Comparison of ENCODE assay signal across 19 mouse cellular contexts in the genomic region with DNA sequence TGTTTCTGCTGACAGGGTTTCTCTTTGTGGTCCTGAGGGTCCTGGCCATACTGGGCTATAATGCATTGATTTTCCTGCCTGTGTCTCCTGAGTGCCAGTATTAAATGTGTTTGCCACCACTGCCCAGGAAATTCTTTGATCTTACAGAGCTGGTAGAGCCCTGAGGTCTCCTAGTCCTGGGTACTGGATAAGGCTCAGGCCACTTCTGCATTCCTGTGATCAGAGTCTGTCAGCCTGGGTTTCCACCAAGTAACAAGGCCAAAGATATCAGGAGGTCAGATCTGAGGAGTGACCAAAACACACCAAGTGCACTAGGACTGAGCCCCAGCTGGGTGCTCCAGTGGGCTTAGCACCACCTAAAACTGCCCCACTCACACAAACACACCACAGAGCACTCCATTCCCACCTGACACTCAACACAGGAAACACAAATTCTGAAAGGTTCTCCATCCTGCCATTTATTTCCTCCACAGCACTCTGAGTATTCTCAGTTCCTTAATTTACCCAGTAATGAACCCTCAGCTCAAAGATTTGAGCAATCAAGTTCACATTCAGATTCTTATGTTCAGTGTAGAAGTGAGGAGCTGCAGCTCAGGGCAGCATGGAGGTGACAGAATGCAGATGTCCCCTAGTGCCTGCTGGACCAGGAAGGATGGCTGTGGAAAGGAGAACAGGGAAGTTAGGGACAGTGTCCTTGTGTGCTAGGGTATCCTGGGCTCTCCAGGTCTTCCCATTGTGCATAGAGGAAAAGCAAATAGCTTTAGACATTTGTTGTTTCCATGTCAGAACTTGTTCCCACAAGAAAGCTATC. TPM values are rescaled to one million over a fixed set of nuclear protein-coding genes. Genes with fewer than 3 reads are reported as not detected.
"Had no signal": no experiment of that assay in that cellular context is flagged by ENCODE, and none has a peak within 500 bp of the region (broad histone marks: within the 10 kb centered on the region; RNA-seq: fewer than 3 reads in every experiment).

No protein-coding gene starts in this region.

RNA-seq across cellular contexts. Expression of a gene that starts 6.4 kb away (rescaled TPM):
- total RNA-seq: midbrain, postnatal 0 days had no signal
- polyA plus RNA-seq: liver, embryonic 11.5 days; liver, embryonic 13.5 days; liver, embryonic 15.5 days; liver, postnatal 0 days; lung, adult 2 months; lung, postnatal 0 days; macrophage; midbrain, embryonic 11.5 days; midbrain, embryonic 13.5 days; midbrain, embryonic 15.5 days; midbrain, postnatal 0 days; myocyte; neural tube, embryonic 11.5 days; neural tube, embryonic 13.5 days; neural tube, embryonic 15.5 days; stomach, embryonic 14.5 days; urinary bladder, adult 2 months had no signal

RNA-seq across cellular contexts. Expression of a gene that starts 14.1 kb away (rescaled TPM):
- total RNA-seq: midbrain, postnatal 0 days had no signal
- polyA plus RNA-seq: liver, embryonic 11.5 days; liver, embryonic 13.5 days; liver, embryonic 15.5 days; liver, postnatal 0 days; lung, embryonic 15.5 days; lung, postnatal 0 days; midbrain, embryonic 11.5 days; midbrain, embryonic 13.5 days; midbrain, embryonic 15.5 days; midbrain, postnatal 0 days; myocyte; neural tube, embryonic 11.5 days; neural tube, embryonic 13.5 days; neural tube, embryonic 15.5 days; stomach, embryonic 14.5 days; stomach, embryonic 16.5 days had no signal

RNA-seq across cellular contexts. Expression of a gene that starts 32.7 kb away (rescaled TPM):
- total RNA-seq: midbrain, postnatal 0 days had no signal
- polyA plus RNA-seq: liver, embryonic 13.5 days; liver, embryonic 15.5 days; liver, postnatal 0 days; macrophage; midbrain, embryonic 13.5 days; midbrain, embryonic 15.5 days; midbrain, postnatal 0 days; myocyte; neural tube, embryonic 11.5 days; neural tube, embryonic 13.5 days; neural tube, embryonic 15.5 days; urinary bladder, adult 2 months had no signal

RNA-seq across cellular contexts. Expression of a gene that starts 54.5 kb away (rescaled TPM):
- total RNA-seq: midbrain, postnatal 0 days had no signal
- polyA plus RNA-seq: liver, embryonic 11.5 days; liver, embryonic 13.5 days; liver, embryonic 15.5 days; liver, postnatal 0 days; lung, adult 2 months; macrophage; midbrain, embryonic 11.5 days; midbrain, embryonic 13.5 days; midbrain, postnatal 0 days; myocyte; neural tube, embryonic 11.5 days; neural tube, embryonic 13.5 days; neural tube, embryonic 15.5 days; stomach, embryonic 14.5 days had no signal
